Mouse (Mus musculus): ENCODE measurements at regions not wholly inside any gene's neighbourhood (a gene's known extent, or its start where the extent isn't known, plus 50 kb on each side); places are given as distances from the start of the nearest gene placed in this dataset.

GRCm38 (mm10) chr5:12222622-12223021 lies 160.6 kb upstream of the Sema3d start:
- DNase-seq (ENCODE audit: low read depth, low spot score) = no peak

GRCm38 (mm10) chr5:12233377-12234096 lies 149.6 kb upstream of the Sema3d start:
- DNase-seq (ENCODE audit: low read depth, low spot score) = no peak

GRCm38 (mm10) chr5:12243179-12243805 lies 139.9 kb upstream of the Sema3d start:
- DNase-seq (ENCODE audit: low read depth, low spot score) = no peak

DNA sequence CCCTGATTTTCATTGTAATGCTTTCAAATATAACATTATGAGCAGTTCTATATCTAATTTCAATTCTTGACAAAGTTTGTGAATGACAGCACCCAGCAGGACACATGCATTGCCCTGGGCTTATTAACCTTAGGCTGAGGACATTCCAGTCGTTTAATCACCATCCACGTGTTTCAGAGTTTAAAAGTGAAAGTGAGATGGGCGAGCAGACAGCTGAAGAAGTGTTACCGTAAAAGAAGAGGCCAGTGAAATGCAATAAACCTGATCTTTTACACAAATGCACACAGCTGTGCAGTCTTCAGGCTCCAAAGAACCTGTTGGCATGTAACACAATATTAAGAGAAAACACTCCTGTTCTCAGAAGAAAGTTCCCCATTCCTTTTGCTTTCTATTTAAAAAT lies 89.5 kb upstream of the Sema3d start:
- no peak for DNase-seq (ENCODE audit: low read depth, low spot score)

DNA sequence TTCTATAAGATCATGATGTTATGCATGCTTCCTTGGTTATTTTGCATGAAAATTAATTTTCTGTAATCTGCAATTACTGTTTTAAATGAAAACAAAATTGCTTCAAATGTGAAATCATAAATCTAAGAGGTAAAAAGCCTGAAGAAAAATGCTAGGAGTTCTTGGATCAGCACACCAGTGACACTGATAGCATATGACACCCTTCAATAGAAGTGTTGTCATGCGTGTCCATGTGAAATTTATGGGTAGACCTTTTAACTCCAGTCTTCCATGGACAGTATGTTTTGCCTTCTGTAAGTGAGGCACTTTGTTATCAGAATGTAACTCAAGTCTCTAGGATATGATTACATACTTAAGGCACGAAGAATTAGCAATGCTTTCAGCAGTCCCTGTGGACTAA lies 85.9 kb upstream of the Sema3d start:
- no peak for DNase-seq (ENCODE audit: low read depth, low spot score)

DNA sequence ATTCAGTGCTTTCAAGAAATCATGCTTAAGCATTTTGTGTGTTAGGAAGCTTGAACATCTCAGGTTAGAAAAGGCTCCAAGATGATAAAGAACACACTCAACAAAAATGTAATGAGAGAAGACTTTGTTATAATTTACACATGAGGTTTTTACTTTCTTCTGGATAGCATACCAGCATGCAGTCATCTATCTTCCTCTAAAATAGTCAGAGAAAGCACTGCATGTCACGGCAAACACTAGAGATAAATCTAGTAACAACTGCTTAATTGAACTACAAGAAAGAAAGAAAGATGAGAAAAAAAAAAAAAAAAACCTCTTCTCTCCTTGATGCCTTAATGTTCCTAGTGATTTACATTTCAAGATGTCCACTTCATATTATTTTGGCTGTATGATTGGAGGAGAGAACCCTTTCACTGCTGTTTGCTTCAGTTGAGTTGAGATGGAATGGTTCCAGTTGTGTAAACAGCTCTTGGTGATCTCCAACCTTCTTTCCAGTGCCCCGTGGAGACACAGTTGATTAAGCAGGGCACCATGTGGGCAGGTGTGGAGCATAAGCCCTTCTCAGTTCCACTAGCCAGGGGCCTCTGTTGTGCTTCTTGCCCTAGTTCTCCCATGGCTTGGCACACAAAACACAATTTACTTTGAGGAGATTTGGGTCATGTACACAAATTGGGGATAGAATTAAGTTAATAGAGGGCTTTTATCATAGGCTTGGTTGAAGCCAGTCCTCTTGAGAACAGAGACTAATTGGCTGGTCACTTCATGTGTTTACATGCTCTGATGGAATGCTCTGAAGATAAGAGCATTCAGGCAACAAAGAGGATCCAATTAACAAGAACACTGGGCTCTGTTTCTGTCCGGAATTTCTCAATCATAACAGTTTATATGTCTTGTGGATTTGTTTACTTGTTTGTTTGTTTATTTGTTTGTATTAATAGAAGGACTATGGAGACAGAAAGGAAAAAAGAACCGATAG lies 81.1 kb upstream of the Sema3d start:
- DNase-seq (ENCODE audit: low read depth, low spot score) = no peak

- DNase-seq (ENCODE audit: low read depth, low spot score) = no peak
Observed at GRCm38 (mm10) chr5:12309408-12309807, 73.8 kb upstream of the Sema3d start.

DNA sequence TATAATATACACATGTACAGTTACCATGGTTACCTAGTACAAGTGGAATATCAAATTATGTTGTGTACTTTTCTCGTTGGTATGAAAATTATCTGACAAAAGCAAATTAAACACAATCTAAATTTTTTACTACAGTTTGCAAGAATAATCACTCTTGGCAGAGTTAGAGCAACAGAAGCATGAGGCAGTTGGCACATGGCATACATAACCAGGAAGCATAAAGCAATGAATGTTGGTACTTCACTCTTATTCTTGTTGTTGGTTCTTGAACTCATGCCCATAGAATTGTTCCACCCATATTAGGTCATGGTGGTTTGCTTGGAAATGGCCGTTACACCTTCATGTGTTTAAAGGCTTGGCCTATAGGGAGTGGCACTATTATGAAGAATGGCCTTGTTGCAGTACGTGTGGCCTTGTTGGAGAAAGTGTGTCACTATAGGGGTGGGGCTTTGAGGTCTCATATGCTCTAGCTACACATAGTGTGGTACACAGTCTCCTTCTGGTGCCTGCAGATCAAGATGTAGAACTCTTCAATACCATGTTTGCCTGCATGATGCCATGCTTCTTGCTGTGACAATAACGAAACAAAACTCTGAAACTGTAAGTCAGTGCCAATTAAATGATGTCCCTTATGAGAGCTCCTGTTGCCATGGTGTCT lies 50.4 kb upstream of the Sema3d start:
- no peak for DNase-seq (ENCODE audit: low read depth, low spot score)

Data from retina, adult 2 months (tissue).